Mouse (Mus musculus): Measurements from ENCODE around the gene Alpk1. TPM values are rescaled to one million over a fixed set of nuclear protein-coding genes. Genes with fewer than 3 reads are reported as not detected.
A peak's percentile ranks its signal among the peaks of the same experiment; 100 is the strongest.

Gene Alpk1
- polyA plus RNA-seq, 1 experiment from 2014 or later, result 1.1 TPM

- H3K4me1 ChIP-seq, result peaks cover 69% of the 10 kb centered on the region
- WGBS, result 4% methylated on average over 17 of the region's 17 CpGs
These were observed 149.5 kb downstream of the Alpk1 start for GRCm38 (mm10) chr3:127630735-127631372.

DNA sequence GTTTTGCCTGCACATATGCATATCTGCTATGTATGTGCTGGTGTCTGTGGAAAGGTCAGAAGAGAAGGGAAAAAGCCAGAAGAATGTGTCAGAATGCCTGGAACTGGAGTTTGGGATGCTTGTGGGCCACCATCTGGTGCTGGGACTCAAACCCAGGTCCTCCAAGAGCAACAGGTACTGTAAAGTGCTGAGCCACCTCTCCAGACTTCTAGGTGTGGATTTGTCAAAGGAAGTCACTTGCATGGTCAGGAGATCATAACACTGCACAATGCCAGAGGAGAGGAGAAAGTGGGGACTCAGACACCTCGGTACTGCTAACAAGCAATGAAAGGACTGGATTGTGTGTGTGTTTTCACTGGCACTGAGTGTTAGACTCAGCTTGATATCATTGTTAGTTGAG, 150.1 kb downstream of the Alpk1 start:
- Histone ChIP-seq H3K9me3 (replicated peaks) (no peaks in the 10 kb centered on the region), H3K4me1 (peaks cover 68% of the 10 kb centered on the region), H3K36me3 (ENCODE audit: poor library complexity, severe bottlenecking) (0 out of 2 replicates have a peak, but pooled peaks cover 4% of the 10 kb centered on the region), H3K4me2 (no peak overlapping the region), H3K27me3 (peaks cover 85% of the 10 kb centered on the region), H3K9ac (no peak overlapping the region), H3K4me3 (no peak overlapping the region), H3K27ac (no peak overlapping the region)
- WGBS, result 11% methylated on average over 1 of the region's 1 CpGs
- ATAC-seq, result no peak

More at GRCm38 (mm10) chr3:127630735-127631372, 149.5 kb downstream of the Alpk1 start:
- Histone ChIP-seq H3K27ac (peak overlapping the region; percentile 98), H3K36me3 (ENCODE audit: poor library complexity, severe bottlenecking) (0 out of 2 replicates have a peak, but pooled peaks cover 4% of the 10 kb centered on the region), H3K4me2 (peak overlapping the region; percentile 65), H3K9ac (peak overlapping the region; percentile 63; the same call in 1 of the 2 replicates), H3K9me3 (replicated peaks) (no peaks in the 10 kb centered on the region), H3K27me3 (peaks cover 84% of the 10 kb centered on the region), H3K4me3 (no peak overlapping the region)
- no peak for ATAC-seq

DNA sequence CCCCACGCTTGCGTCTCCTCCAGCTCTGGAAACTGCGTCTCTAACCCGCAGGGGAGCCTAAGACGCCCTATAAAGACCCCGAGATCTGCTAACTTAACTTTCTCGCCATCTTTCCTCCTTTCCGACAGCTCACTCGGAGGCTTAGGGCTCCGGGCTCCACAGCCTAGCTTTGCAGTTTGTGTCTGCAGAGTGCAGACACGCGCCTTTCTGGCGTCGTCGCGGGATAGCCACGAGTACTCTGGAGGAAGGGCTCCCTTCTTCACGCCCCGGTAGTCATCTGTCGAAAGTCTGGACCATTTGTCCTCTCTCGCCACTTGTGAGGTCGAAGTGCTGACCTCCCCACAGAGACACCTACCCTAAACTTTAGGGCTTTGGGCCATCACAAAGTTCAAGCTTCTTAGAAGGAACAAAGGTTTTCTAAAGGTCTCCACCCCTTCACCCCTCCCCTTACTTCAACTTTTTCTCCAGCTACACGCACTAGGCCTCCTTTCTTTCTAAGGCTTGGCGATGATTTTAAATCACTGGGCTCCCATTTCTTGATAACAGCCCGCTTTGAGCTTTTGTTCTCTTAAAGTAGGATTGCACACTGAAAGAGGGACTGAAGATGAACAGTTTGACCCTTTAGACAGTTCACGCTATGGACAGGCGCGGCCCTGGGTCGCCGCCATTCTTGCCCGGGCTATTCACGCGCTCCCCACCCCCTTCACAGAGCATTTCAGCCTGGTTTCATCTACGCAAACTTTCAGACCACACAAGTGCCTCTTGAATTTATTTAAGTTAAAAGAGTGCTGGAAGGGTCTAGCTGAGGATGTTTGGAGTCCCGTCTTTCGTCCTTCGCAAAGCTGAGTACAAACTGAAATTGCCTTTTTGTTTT, 151.8 kb downstream of the Alpk1 start:
- H3K27me3 ChIP-seq, result peaks cover 77% of the 10 kb centered on the region
- no peaks in the 10 kb centered on the region for H3K36me3 ChIP-seq (ENCODE audit: poor library complexity, severe bottlenecking)
- H3K4me1 ChIP-seq, result peaks cover 65% of the 10 kb centered on the region
- peak overlapping the region; percentile 73 for H3K27ac ChIP-seq
- no peaks in the 10 kb centered on the region for H3K9me3 ChIP-seq (replicated peaks)
- no peak for ATAC-seq
- 5% methylated on average over 37 of the region's 37 CpGs for WGBS
- H3K4me2 ChIP-seq, result peak overlapping the region; percentile 53
- peak overlapping the region; percentile 62 for H3K9ac ChIP-seq
- peak overlapping the region; percentile 20 for H3K4me3 ChIP-seq

- Histone ChIP-seq H3K9ac (peak overlapping the region; percentile 62), H3K9me3 (replicated peaks) (no peaks in the 10 kb centered on the region), H3K4me2 (peak overlapping the region; percentile 53), H3K4me3 (peak overlapping the region; percentile 20), H3K36me3 (ENCODE audit: poor library complexity, severe bottlenecking) (no peaks in the 10 kb centered on the region), H3K4me1 (peaks cover 65% of the 10 kb centered on the region), H3K27me3 (peaks cover 75% of the 10 kb centered on the region), H3K27ac (peak overlapping the region; percentile 73)
- ATAC-seq, result no peak
- 6% methylated on average over 9 of the region's 9 CpGs for WGBS
These were observed 152.4 kb downstream of the Alpk1 start for GRCm38 (mm10) chr3:127627956-127628310.

DNA sequence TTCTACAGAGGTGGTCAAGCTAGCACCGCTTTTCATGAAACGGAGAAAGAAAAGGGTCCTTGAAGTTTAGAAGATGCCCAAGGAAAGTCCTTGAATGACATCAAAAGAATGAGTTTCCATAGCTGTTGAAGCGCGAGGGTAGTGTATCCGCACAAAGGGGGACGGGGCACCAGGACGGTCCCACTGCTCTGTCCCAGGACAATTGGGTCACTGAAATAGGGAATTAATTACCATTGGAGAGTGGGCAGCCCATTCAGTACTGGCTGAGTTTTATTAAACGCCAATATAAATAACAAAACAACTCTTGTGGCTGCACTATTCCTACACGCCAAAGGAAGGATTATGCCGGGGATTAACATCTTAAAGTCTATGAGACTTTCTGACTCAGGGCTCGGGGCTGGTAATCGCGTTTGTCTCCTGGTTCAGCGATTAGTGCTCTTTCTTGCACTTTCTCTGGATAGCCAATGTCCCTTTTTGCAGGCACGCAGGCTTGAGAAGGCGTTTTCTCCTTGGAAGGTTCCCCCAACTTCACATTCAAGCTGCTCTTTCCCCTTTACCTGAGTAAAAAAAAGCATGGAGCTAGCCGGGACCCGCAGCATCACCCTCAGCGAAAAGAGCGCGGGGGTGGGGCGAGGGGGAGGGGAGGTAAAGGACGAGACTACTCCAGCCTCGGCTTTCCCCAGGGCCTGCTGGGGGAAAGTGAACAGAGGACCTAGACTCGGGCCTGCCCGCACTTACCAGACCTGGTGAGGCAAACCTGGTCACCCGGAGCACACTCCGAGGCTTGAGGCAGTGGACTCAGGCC, 153.0 kb downstream of the Alpk1 start:
- H3K9ac ChIP-seq, result peak overlapping the region; percentile 62
- peak overlapping the region; percentile 20 for H3K4me3 ChIP-seq
- no peak for ATAC-seq
- peak overlapping the region; percentile 53 for H3K4me2 ChIP-seq
- H3K27ac ChIP-seq, result peak overlapping the region; percentile 73
- H3K9me3 ChIP-seq (replicated peaks), result no peaks in the 10 kb centered on the region
- no peaks in the 10 kb centered on the region for H3K36me3 ChIP-seq (ENCODE audit: poor library complexity, severe bottlenecking)
- H3K4me1 ChIP-seq, result peaks cover 62% of the 10 kb centered on the region
- WGBS, result 0% methylated on average over 28 of the region's 28 CpGs
- H3K27me3 ChIP-seq, result peaks cover 75% of the 10 kb centered on the region

GRCm38 (mm10) chr3:127626524-127626923, 153.8 kb downstream of the Alpk1 start:
- WGBS, result 3% methylated on average over 3 of the region's 3 CpGs
- Histone ChIP-seq H3K27me3 (peaks cover 69% of the 10 kb centered on the region), H3K9me3 (replicated peaks) (no peaks in the 10 kb centered on the region), H3K36me3 (ENCODE audit: poor library complexity, severe bottlenecking) (no peaks in the 10 kb centered on the region), H3K4me1 (peaks cover 54% of the 10 kb centered on the region), H3K27ac (peak overlapping the region; percentile 73), H3K4me3 (no peak overlapping the region), H3K4me2 (peak overlapping the region; percentile 53), H3K9ac (no peak overlapping the region)
- ATAC-seq, result no peak

DNA sequence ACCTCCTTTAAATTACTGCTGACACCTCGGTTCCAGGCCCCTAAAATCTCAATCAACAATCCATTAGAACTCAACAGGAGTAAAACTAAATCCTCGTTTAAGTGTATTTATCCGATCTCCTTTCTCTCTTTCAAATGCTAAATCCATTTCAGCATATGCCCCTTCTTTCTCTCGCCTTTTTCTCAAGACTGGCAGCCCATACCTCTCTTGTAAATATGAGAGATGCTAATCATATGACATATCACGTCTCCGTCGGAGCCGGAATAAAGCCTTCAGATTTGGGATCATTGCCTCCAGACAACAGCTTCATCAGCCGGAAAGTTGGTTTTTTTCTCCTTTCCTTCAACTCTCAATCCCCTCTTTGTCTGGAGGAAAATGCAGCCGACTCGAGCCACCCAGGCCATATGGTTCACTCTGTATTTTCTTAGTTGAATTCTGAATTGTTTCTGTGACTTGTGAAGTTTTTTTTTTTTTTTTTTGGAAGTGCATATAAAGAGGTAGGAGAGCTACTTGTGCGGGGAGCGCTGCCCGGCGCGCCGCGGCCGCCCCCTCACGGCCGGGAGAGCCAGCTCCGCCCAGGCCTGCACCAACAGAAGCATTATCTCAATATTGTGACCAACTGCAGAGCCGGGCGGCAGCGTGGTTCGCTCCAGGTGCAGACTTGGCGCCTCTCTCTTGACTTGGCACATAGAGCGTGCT, 154.5 kb downstream of the Alpk1 start:
- H3K36me3 ChIP-seq (ENCODE audit: poor library complexity, severe bottlenecking), result no peaks in the 10 kb centered on the region
- H3K4me3 ChIP-seq, result peak overlapping the region; percentile 34
- peaks cover 47% of the 10 kb centered on the region for H3K4me1 ChIP-seq
- peak overlapping the region; percentile 59 for H3K4me2 ChIP-seq
- peak overlapping the region; percentile 45; the same call in 1 of the 2 replicates for H3K9ac ChIP-seq
- peaks cover 64% of the 10 kb centered on the region for H3K27me3 ChIP-seq
- H3K9me3 ChIP-seq (replicated peaks), result no peaks in the 10 kb centered on the region
- 0% methylated on average over 28 of the region's 28 CpGs for WGBS
- H3K27ac ChIP-seq, result peak overlapping the region; percentile 73
- peak; percentile 71 for ATAC-seq

DNA sequence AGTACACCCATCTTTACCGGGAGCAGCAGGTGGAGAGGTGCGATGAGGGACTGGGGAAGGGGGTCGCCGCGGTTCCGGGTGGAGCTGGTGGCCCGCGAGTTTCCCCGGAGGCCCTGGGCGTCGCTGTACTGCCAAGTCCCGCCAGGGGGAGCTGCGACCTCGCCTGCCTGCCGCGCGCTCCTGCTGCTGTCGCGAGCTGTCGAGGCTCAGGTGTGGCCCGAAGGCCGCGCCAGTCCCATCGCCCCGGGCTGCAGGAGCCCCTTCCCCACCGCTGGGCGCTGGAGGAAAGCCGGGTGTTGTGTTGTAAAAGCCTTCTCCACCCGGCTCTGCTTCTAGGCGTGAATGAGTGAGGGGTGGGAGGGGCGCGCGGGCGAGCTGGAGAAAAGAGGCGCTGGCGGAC, 155.0 kb downstream of the Alpk1 start:
- no peaks in the 10 kb centered on the region for H3K9me3 ChIP-seq (replicated peaks)
- H3K36me3 ChIP-seq (ENCODE audit: poor library complexity, severe bottlenecking), result no peaks in the 10 kb centered on the region
- peak overlapping the region; percentile 34 for H3K4me3 ChIP-seq
- peak overlapping the region; percentile 45; the same call in 1 of the 2 replicates for H3K9ac ChIP-seq
- 0% methylated on average over 36 of the region's 36 CpGs for WGBS
- H3K4me1 ChIP-seq, result peaks cover 43% of the 10 kb centered on the region
- peak overlapping the region; percentile 73 for H3K27ac ChIP-seq
- H3K27me3 ChIP-seq, result peaks cover 59% of the 10 kb centered on the region
- ATAC-seq, result peak; percentile 93
- peak overlapping the region; percentile 59 for H3K4me2 ChIP-seq

Other genes with a start within 250 kb of the Alpk1 start
- gene Larp7, start 227.2 kb downstream of the Alpk1 start, polyA plus RNA-seq (2015; fragmentation: Nextera tagmentation; extraction: Ambion mirVana), result 58.2 and 59.1 TPM in 2 replicates
- gene Zgrf1, start 227.0 kb downstream of the Alpk1 start, polyA plus RNA-seq (2015; fragmentation: Nextera tagmentation; extraction: Ambion mirVana), result 9.2 and 10.6 TPM in 2 replicates
- 122 and 153 TPM in 2 replicates for gene Neurog2, start 147.4 kb downstream of the Alpk1 start, polyA plus RNA-seq (2015; fragmentation: Nextera tagmentation; extraction: Ambion mirVana)
- 4.9 and 5.0 TPM in 2 replicates for gene Tifa, start 9.3 kb upstream of the Alpk1 start, polyA plus RNA-seq (2015; fragmentation: Nextera tagmentation; extraction: Ambion mirVana)
- gene Ap1ar, start 57.0 kb upstream of the Alpk1 start, polyA plus RNA-seq (2015; fragmentation: Nextera tagmentation; extraction: Ambion mirVana), result 62.3 and 73.0 TPM in 2 replicates
- gene Fam241a, start 115.8 kb upstream of the Alpk1 start, polyA plus RNA-seq (2015; fragmentation: Nextera tagmentation; extraction: Ambion mirVana), result 7.4 and 9.5 TPM in 2 replicates

All from forebrain, embryonic 13.5 days (tissue).